Comparison of ENCODE assay signal across 8 mouse cellular contexts in the genomic region with DNA sequence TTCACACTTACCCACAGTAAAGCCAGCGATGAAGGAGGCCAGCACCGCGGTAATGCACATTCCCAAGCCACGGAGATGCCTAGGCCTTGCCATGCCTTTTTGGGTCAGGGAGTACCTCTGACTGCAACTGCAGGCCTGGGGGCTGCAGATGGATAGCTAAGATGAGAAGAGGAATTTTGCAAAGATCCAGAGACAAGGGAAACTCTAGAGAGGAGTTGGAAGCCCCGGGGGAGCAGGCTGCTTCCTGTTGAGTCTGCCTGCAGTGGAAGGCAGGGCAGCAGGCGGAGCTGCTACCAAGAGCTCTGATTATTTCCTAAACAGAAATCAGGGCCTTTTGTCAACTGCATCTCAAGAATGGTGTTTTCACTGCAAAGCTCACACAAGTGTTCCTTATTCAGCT. TPM values are rescaled to one million over a fixed set of nuclear protein-coding genes. Genes with fewer than 3 reads are reported as not detected.
DNase-seq lines count a peak whose midpoint lies in the region; ATAC-seq and TF ChIP-seq lines count a peak whose summit lies in the region.

No protein-coding gene starts in this region.

- WGBS in heart, embryonic 13.5 days, result 16% methylated on average over 6 of the region's 6 CpGs
- WGBS in limb, embryonic 11.5 days, result 24% methylated on average over 6 of the region's 6 CpGs

- H3K9ac ChIP-seq in heart, embryonic 13.5 days, result peak overlapping the region; percentile 69
- H3K9ac ChIP-seq in limb, embryonic 11.5 days (ENCODE audit: low read length), result no peak overlapping the region

- TF ChIP-seq POLR2A in brain, embryonic 14.5 days (IDR thresholded peaks at IDR 0.05; ENCODE audit: borderline replicate concordance, extremely low read depth, insufficient read depth, insufficient read length, poor library complexity, severe bottlenecking), result no peak

- peak overlapping the region; percentile 36 for H3K4me3 ChIP-seq in heart, embryonic 13.5 days
- H3K4me3 ChIP-seq in limb, embryonic 11.5 days (ENCODE audit: low read depth, low read length), result no peak overlapping the region

- H3K9me3 ChIP-seq in heart, embryonic 13.5 days, result no peaks in the 10 kb centered on the region
- H3K9me3 ChIP-seq in limb, embryonic 11.5 days (ENCODE audit: control insufficient read depth, low read length), result no peaks in the 10 kb centered on the region

- no peak for TF ChIP-seq CTCF in brain, embryonic 14.5 days (IDR thresholded peaks at IDR 0.05; ENCODE audit: borderline replicate concordance, extremely low read depth, insufficient read depth, insufficient read length)

- ATAC-seq in heart, embryonic 13.5 days (ENCODE audit: extremely low read depth, insufficient number of reproducible peaks, low FRiP score, low TSS enrichment), result no peak
- ATAC-seq in limb, embryonic 11.5 days (ENCODE audit: insufficient number of reproducible peaks, low FRiP score, low TSS enrichment, low read depth), result no peak
- no peak for ATAC-seq in cerebellum, adult (ENCODE audit: insufficient number of reproducible peaks, low FRiP score, low TSS enrichment)

- H3K36me3 ChIP-seq in heart, embryonic 13.5 days, result no peaks in the 10 kb centered on the region
- H3K36me3 ChIP-seq in limb, embryonic 11.5 days (ENCODE audit: control insufficient read depth, insufficient read depth, low read length), result no peaks in the 10 kb centered on the region

- H3K4me2 ChIP-seq in heart, embryonic 13.5 days, result peak overlapping the region; percentile 55
- no peak overlapping the region for H3K4me2 ChIP-seq in limb, embryonic 11.5 days (ENCODE audit: low read depth, severe bottlenecking)

- peaks cover 5% of the 10 kb centered on the region; the same call in 1 of the 2 replicates for H3K4me1 ChIP-seq in heart, embryonic 13.5 days
- H3K4me1 ChIP-seq in limb, embryonic 11.5 days (ENCODE audit: control insufficient read depth, insufficient read depth, low read length), result no peaks in the 10 kb centered on the region

- 0 out of 2 replicates have a peak overlapping the region, but pooled peaks have one; percentile 1 for H3K27ac ChIP-seq in heart, embryonic 13.5 days (replicated peaks)
- no peak overlapping the region for H3K27ac ChIP-seq in limb, embryonic 11.5 days (replicated peaks; ENCODE audit: low read depth, low read length)

- peak; percentile 1 for DNase-seq in adrenal gland, adult 2 months
- no peak for DNase-seq in adrenal gland, postnatal 4 days (ENCODE audit: low spot score in 2 of 2)
- peak; percentile 5 for DNase-seq in brain, embryonic 14.5 days (ENCODE audit: low read depth)
- peak; percentile 22 for DNase-seq in limb, embryonic 11.5 days (ENCODE audit: low spot score)
- no peak for DNase-seq in right cerebral cortex, postnatal 10 days (ENCODE audit: low spot score in 2 of 2)
- DNase-seq in left cerebral cortex, postnatal 4 days, result no peak

- no peaks in the 10 kb centered on the region for H3K27me3 ChIP-seq in heart, embryonic 13.5 days (replicated peaks)
- H3K27me3 ChIP-seq in limb, embryonic 11.5 days (ENCODE audit: control insufficient read depth, insufficient read depth, low read length), result no peaks in the 10 kb centered on the region

- intact Hi-C loops in left cerebral cortex, postnatal 4 days (cut with DNase I), result no loop called here

RNA-seq across cellular contexts. Expression of gene Naalad2, which starts 17.0 kb away (rescaled TPM):
- 1 to 10 TPM; 4.0 TPM for total RNA-seq in adrenal gland, adult 2 months (2021)
- 0.09 and 0.20 TPM in 2 replicates for polyA plus RNA-seq in adrenal gland, adult 2 months (2012; rRNA removed)
- 1 to 10 TPM; 6.4 to 9.0 TPM for total RNA-seq in adrenal gland, postnatal 4 days (2021)
- polyA plus RNA-seq in brain, embryonic 14.5 days (2012; rRNA removed), result 1.3 and 1.5 TPM in 2 replicates
- polyA plus RNA-seq in heart, embryonic 13.5 days (2015; fragmentation: Nextera tagmentation; extraction: Ambion mirVana), result 2.8 and 3.0 TPM in 2 replicates
- polyA plus RNA-seq in limb, embryonic 11.5 days (2014; fragmentation: Nextera tagmentation; extraction: Ambion mirVana), result 0.60 and 0.71 TPM in 2 replicates
- total RNA-seq in left cerebral cortex, postnatal 4 days (2021), result 1 to 10 TPM; 1.6 to 2.6 TPM

RNA-seq across cellular contexts. Expression of gene Ubtfl1, which starts 18.4 kb away (rescaled TPM):
- total RNA-seq in adrenal gland, adult 2 months (2021), result not detected
- not detected in 2 replicates for polyA plus RNA-seq in adrenal gland, adult 2 months (2012; rRNA removed)
- total RNA-seq in adrenal gland, postnatal 4 days (2021), result not detected
- not detected in 2 replicates for polyA plus RNA-seq in brain, embryonic 14.5 days (2012; rRNA removed)
- not detected in 2 replicates for polyA plus RNA-seq in heart, embryonic 13.5 days (2015; fragmentation: Nextera tagmentation; extraction: Ambion mirVana)
- not detected in 2 replicates for polyA plus RNA-seq in limb, embryonic 11.5 days (2014; fragmentation: Nextera tagmentation; extraction: Ambion mirVana)
- not detected for total RNA-seq in left cerebral cortex, postnatal 4 days (2021)

RNA-seq across cellular contexts. Expression of gene Mbd3l2, which starts 44.7 kb away (rescaled TPM):
- total RNA-seq in adrenal gland, adult 2 months (2021), result not detected
- polyA plus RNA-seq in adrenal gland, adult 2 months (2012; rRNA removed), result not detected in 2 replicates
- total RNA-seq in adrenal gland, postnatal 4 days (2021), result not detected
- polyA plus RNA-seq in brain, embryonic 14.5 days (2012; rRNA removed), result not detected in 2 replicates
- polyA plus RNA-seq in heart, embryonic 13.5 days (2015; fragmentation: Nextera tagmentation; extraction: Ambion mirVana), result not detected in 2 replicates
- 0.09 and 0.12 TPM in 2 replicates for polyA plus RNA-seq in limb, embryonic 11.5 days (2014; fragmentation: Nextera tagmentation; extraction: Ambion mirVana)
- not detected for total RNA-seq in left cerebral cortex, postnatal 4 days (2021)

Comparison
In these comparisons a context has a peak if more than half of its experiments do, and no peak if none do; other contexts are left out.
1. DNase-seq: peak in adrenal gland, adult 2 months (single experiment), brain, embryonic 14.5 days (single experiment) and limb, embryonic 11.5 days (single experiment); none in adrenal gland, postnatal 4 days (0 of 2), right cerebral cortex, postnatal 10 days (0 of 2) and left cerebral cortex, postnatal 4 days (single experiment).